Mouse (Mus musculus): ENCODE results near the gene Tmem204.

GRCm38 (mm10) chr17:25086724-25087123, 3.3 kb upstream of the Tmem204 start:
- TF ChIP-seq ZNF384 (IDR thresholded peaks at IDR 0.05; ENCODE audit: low read depth, low read length) (no peak), HCFC1 (IDR thresholded peaks at IDR 0.05; ENCODE audit: borderline replicate concordance, insufficient read depth, low read length) (no peak), ZC3H11A (IDR thresholded peaks at IDR 0.05; ENCODE audit: borderline replicate concordance, low read depth, low read length) (no peak), CHD2 (IDR thresholded peaks at IDR 0.05; ENCODE audit: low read depth, low read length) (no peak), MAFK (IDR thresholded peaks at IDR 0.05; ENCODE audit: insufficient read depth, low read depth, low read length) (no peak)

Data from ES-E14 (cell line).